Mouse (Mus musculus): ENCODE data around the gene Cops4. TPM values are rescaled to one million over a fixed set of nuclear protein-coding genes. Genes with fewer than 3 reads are reported as not detected.

Gene Cops4
- polyA plus RNA-seq, 1 experiment from 2014 or later: 132 TPM

- CTCF ChIA-PET: no interaction called here
- TF ChIP-seq CTCF (IDR thresholded peaks at IDR 0.05): no peak
- ATAC-seq (no peak), DNase-seq (ENCODE audit: low read depth, low spot score) (no peak)
- in situ Hi-C loops (cut with MboI; ENCODE audit: low pct_unique_long_range_greater_than_20kb): no loop called here
- POLR2A ChIA-PET: interaction anchor here (0.7 kb wide), 1 partner anchor 14 kb away, joined by 3 read pairs; no protein-coding TSS in a partner anchor
- no peaks in the 10 kb centered on the region for H3K27me3 ChIP-seq
These were observed 72.4 kb downstream of the Cops4 start for GRCm38 (mm10) chr5:100590505-100590904.

GRCm38 (mm10) chr5:100594803-100595467 is 76.8 kb downstream of the Cops4 start:
- no peak for ATAC-seq
- H3K27me3 ChIP-seq: no peaks in the 10 kb centered on the region
- in situ Hi-C loops (cut with MboI; ENCODE audit: low pct_unique_long_range_greater_than_20kb): no loop called here
- ChIA-PET CTCF (interaction anchor here (1.2 kb wide), 1 partner anchor 9 kb away, joined by 4 read pairs; no protein-coding TSS in a partner anchor), POLR2A (no interaction called here)
- DNase-seq (ENCODE audit: low read depth, low spot score): no peak
- TF ChIP-seq CTCF (IDR thresholded peaks at IDR 0.05): no peak

- CTCF ChIA-PET: interaction anchor here (0.9 to 1.9 kb wide), 2 partner anchors 16 to 22 kb away, joined by 3 to 5 read pairs; no protein-coding TSS in a partner anchor
- no peak for DNase-seq (ENCODE audit: low read depth, low spot score)
- H3K27me3 ChIP-seq: no peaks in the 10 kb centered on the region
- no peak for ATAC-seq
- POLR2A ChIA-PET: interaction anchor here (0.9 kb wide), 1 partner anchor 28 kb away, joined by 3 read pairs; no protein-coding TSS in a partner anchor
- TF ChIP-seq CTCF (IDR thresholded peaks at IDR 0.05): no peak
- in situ Hi-C loops (cut with MboI; ENCODE audit: low pct_unique_long_range_greater_than_20kb): no loop called here
These were observed 77.9 kb downstream of the Cops4 start for GRCm38 (mm10) chr5:100595999-100596398.

Other genes starting within 250 kb of the Cops4 start
- 223 TPM for gene Sec31a, start 102.1 kb upstream of the Cops4 start, polyA plus RNA-seq (2021)
- 11.8 TPM for gene Lin54, start 17.7 kb upstream of the Cops4 start, polyA plus RNA-seq (2021)
- gene Plac8, start 53.9 kb downstream of the Cops4 start, polyA plus RNA-seq (2021): 92.7 TPM
- 83.6 TPM for gene Coq2, start 156.8 kb downstream of the Cops4 start, polyA plus RNA-seq (2021)
- gene Hpse, start 201.4 kb downstream of the Cops4 start, polyA plus RNA-seq (2021): 1.6 TPM

Data from Patski (cell line).